Mouse (Mus musculus) stomach, postnatal 0 days (tissue): ENCODE results near the gene Usp54.

Experiments used
- CTCF ChIP-seq: IDR thresholded peaks from 2 replicates; pipeline ENCODE4 v1.5.1; 2016; ENCODE audit warnings: antibody characterized with exemption, low read depth, mild to moderate bottlenecking, moderate library complexity
- EP300 ChIP-seq: optimal IDR thresholded peaks from 2 replicates; pipeline ENCODE3; 2016; ENCODE audit warnings: antibody characterized with exemption

- TF ChIP-seq EP300 = peak; percentile 46
- no peak for TF ChIP-seq CTCF
Measured at GRCm38 (mm10) chr14:20610146-20610545, 30.7 kb downstream of the Usp54 start.
